Mouse (Mus musculus) left cerebral cortex, adult 2 months (tissue): ENCODE data around the gene Sqstm1. TPM values are rescaled to one million over a fixed set of nuclear protein-coding genes. Genes with fewer than 3 reads are reported as not detected.
A peak's percentile ranks its signal among the peaks of the same experiment; 100 is the strongest.

Source experiments
- DNase-seq, 2 experiments: peaks; one replicate each; pipeline ENCODE4 v3.0.0; 2021 to 2022; ENCODE audit warnings: low spot score in 2 of 2, mixed read lengths in 1 of 2; ENCODE audit errors: extremely low spot score in 1 of 2
- H3K27ac ChIP-seq: fragments of 200-600 bp; 2 replicates; pipeline ENCODE4 v1.8.1; 2022
- H3K4me3 ChIP-seq: fragments of 200-600 bp; 2 replicates; pipeline ENCODE4 v1.8.1; 2022
- CTCF ChIP-seq: fragments of 200-600 bp; IDR thresholded peaks from 2 replicates; pipeline ENCODE4 v1.8.1; 2022; ENCODE audit warnings: antibody characterized with exemption, mild to moderate bottlenecking, moderate library complexity
- intact Hi-C: fragments of 180-260 bp; cut with DNase I; formaldehyde crosslinking; loops from one replicate; pipeline ENCODE4 v1.15.1; 2025
- total RNA-seq, 2 experiments: library from RNA; stranded (reverse); gene quantifications; 2 replicates each; pipeline ENCODE4 v1.2.3; 2021

Sqstm1 gene
- total RNA-seq, 2 experiments from 2014 or later = 474 to 490 TPM

GRCm38 (mm10) chr11:50216724-50217366, 6.2 kb upstream of the Sqstm1 start:
- Histone ChIP-seq H3K4me3 (no peak overlapping the region), H3K27ac (peak overlapping the region; percentile 16; the same call in 1 of the 2 replicates)

GRCm38 (mm10) chr11:50215633-50216032, 5.0 kb upstream of the Sqstm1 start:
- Histone ChIP-seq H3K27ac (peak overlapping the region; percentile 7; the same call in 1 of the 2 replicates), H3K4me3 (no peak overlapping the region)
- DNase-seq = no peak
- intact Hi-C loops = no loop called here
- TF ChIP-seq CTCF = no peak; the same call in 1 of the 2 replicates

More at GRCm38 (mm10) chr11:50216724-50217366, 6.2 kb upstream of the Sqstm1 start:
- DNase-seq = no peak
- no peak for TF ChIP-seq CTCF
- intact Hi-C loops = no loop called here

DNA sequence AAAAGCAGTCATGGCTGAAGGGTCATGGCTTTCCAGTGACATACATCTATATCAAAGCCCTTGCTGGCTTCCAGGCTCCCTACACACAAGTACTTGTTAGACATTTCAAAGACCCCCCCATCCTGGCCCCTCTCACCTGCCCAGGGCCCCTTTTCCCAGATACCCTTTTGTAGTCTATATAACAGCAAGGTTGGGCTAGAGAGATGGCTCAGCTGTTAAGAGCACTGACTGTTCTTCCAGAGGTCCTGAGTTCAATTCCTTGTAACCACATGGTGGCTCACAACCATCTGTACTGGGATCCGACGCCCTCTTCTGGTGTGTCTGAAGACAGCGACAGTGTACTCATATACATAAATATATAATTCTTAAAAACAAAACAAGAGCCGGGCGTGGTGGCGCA, 4.0 kb upstream of the Sqstm1 start:
- H3K27ac ChIP-seq = no peak overlapping the region
- no peak; the same call in 1 of the 2 replicates for TF ChIP-seq CTCF
- intact Hi-C loops = no loop called here
- H3K4me3 ChIP-seq = no peak overlapping the region
- no peak for DNase-seq

DNA sequence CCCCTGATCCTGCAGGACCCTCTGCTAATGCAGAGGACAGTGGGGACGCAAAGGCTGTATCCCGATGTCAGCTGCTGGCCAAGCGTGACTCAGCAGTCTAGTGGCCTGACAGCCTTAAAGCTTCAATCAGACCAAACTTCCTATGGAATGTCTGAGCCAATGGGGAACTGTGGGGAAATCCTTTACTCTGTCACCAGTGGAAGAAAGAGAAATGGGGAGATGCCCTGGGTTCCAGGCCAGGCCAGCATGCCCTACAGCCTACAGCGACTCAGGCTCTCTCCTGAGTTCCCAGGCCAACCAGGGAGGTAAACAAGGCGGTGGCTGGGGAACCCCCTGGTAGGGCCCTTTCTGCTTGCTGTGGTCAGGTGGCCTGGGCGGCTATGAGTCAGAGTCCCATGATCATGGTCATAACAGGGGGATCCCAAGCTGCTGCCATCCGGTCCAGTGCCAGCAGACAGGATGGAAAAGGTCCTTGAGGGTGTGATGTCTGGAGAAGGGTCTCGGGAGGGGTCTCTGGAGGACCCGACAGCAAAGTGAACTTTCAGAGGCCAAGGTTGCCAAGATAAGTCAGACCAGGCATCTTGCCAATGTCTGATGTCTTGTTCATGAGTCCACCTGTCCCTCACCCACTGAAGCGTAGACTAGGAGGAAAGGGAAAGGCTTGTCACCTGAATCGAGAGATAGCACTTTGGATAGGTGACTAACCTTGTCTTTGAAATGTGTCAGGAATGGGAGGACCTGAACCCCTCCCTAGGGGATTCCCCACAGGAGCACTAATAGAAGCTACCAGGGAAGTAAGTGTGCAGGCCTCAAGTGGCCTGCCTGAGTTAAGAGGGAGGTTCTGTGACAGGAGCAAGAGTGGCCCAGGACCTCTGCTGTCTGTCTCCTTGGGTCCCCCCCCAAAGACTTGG, 2.5 kb upstream of the Sqstm1 start:
- intact Hi-C loops = no loop called here
- peak in 1 of 2 experiments; percentile 60 for DNase-seq
- peak overlapping the region; percentile 50 for H3K27ac ChIP-seq
- H3K4me3 ChIP-seq = peak overlapping the region; percentile 26
- TF ChIP-seq CTCF = no peak

- H3K4me3 ChIP-seq = peak overlapping the region; percentile 26; the same call in 1 of the 2 replicates
- DNase-seq = no peak
- intact Hi-C loops = no loop called here
- no peak for TF ChIP-seq CTCF
- H3K27ac ChIP-seq = peak overlapping the region; percentile 50
Observed at GRCm38 (mm10) chr11:50212060-50212739, 1.6 kb upstream of the Sqstm1 start.

DNA sequence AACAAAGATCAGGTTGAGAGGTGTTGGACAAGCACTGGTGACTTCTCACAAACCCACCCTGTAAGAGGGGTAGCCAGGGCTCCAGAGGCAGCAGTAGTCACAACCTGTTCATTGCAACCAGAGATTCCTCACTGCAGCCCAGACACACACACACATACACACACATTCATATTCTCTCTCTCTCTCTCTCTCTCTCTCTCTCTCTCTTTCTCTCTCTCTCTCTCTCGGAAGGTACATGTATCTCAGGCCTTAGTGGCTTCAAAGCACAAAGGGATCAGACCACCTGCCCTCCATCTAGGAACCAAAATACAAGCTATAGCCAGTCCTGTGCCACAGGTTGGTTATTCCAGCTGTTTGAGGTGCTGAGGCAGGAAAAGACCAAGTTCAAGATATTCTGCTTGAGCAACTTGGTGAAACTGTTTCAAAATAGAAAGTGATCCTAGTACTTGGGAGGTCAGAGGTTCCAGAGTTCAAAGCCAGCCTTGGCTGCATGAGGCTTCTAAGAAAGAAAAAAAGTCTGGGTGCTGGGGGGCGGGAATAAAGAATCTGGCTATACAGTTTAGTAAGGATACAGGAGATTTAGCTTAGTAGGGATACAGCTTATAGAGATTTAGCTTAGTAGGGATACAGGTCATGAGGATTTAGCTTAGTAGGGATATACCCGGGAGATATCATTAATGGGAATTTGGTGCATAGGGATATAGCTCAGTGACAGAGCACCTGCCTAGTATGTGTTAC, 864 bp upstream of the Sqstm1 start:
- no peak for DNase-seq
- TF ChIP-seq CTCF = no peak
- H3K27ac ChIP-seq = peak overlapping the region; percentile 100
- peak overlapping the region; percentile 92 for H3K4me3 ChIP-seq
- intact Hi-C loops = loop anchor here (2.0 kb wide), 1 partner anchor 13 kb away; no protein-coding TSS in a partner anchor

- intact Hi-C loops = loop anchor here (2.0 kb wide), 1 partner anchor 15 kb away; no protein-coding TSS in a partner anchor
- no peak for TF ChIP-seq CTCF
- H3K4me3 ChIP-seq = peak overlapping the region; percentile 92
- DNase-seq = peak; percentile 75 to 86
- peak overlapping the region; percentile 100 for H3K27ac ChIP-seq
Observed at GRCm38 (mm10) chr11:50210101-50210504, 524 bp downstream of the Sqstm1 start.

DNA sequence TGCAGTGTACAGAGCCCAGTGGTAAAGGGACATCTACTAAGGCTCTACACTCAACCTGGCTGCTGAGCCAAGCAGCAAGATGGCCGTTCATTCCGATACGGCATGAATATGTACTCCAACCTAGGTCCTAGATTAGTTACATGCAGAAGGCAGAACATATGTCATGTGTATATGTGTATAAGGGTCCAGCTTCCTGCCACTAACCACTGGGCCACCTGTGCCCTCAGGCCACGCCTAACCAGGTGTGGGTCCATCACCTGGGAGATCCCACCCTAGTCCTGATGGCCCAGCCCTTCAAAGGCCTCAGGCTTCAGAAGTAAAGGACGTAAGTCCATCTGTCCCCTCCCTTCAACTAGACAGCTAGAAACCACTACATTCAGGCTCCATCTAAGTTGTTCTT, 2.6 kb downstream of the Sqstm1 start:
- TF ChIP-seq CTCF = no peak
- Histone ChIP-seq H3K27ac (no peak overlapping the region), H3K4me3 (peak overlapping the region; percentile 27)
- intact Hi-C loops = no loop called here
- DNase-seq = no peak

- Histone ChIP-seq H3K4me3 (no peak overlapping the region), H3K27ac (no peak overlapping the region)
- DNase-seq = no peak
- intact Hi-C loops = no loop called here
- TF ChIP-seq CTCF = no peak
Observed at GRCm38 (mm10) chr11:50207344-50207743, 3.3 kb downstream of the Sqstm1 start.

DNA sequence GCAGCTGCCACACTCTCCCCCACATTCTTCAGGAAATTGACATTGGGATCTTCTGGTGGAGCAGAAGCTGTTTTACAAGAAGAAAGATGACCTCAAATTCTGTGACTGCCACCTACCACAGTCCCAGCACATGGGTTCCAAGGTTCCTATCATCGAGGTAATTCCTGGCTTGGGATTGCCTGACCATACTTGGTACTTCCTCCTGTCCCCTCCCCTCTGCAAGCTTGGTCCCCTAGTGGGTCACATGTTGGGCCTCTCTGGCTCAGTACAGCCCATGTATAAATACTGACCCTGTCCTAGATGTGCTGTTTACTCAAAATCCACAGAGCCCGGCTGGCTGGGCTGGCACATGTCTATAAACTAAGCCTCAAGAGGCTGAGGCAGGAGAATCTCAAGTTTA, 4.6 kb downstream of the Sqstm1 start:
- intact Hi-C loops = no loop called here
- TF ChIP-seq CTCF = no peak
- Histone ChIP-seq H3K27ac (no peak overlapping the region), H3K4me3 (no peak overlapping the region)
- no peak for DNase-seq

DNA sequence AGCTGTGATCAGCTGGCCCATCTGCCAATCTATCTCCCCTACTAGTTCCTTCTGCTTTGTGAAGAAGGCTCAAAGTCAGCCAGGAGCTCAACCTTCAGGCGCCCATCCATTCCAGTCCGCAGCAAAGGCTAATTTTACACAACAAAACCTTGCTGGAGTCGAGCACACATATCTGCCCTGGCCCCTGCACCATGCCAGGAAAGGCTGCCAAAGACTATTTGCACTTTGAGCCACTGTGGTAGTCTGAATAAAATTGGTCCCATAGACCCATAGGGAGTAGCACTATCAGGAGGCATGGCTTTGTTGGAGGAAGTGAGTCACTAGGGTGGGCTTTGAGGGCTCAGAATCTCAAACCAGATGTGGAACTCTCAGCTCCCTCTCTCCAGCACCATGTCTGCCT, 5.2 kb downstream of the Sqstm1 start:
- no peak for TF ChIP-seq CTCF

More for the DNA sequence above, 5.2 kb downstream of the Sqstm1 start:
- intact Hi-C loops = no loop called here
- H3K27ac ChIP-seq = no peak overlapping the region
- no peak overlapping the region for H3K4me3 ChIP-seq
- no peak for DNase-seq
